Mouse (Mus musculus) myocyte (in vitro differentiated cells): Measurements from ENCODE around the gene Cck.

Experiments
- CEBPB ChIP-seq: IDR thresholded peaks from 2 replicates; pipeline ENCODE4 v1.6.1; 2011; ENCODE audit warnings: mild to moderate bottlenecking, moderate library complexity; ENCODE audit not compliant: poor library complexity, insufficient read depth, severe bottlenecking
- E2F4 ChIP-seq: IDR thresholded peaks from one replicate; pipeline ENCODE4 v1.6.1; 2011; ENCODE audit warnings: mild to moderate bottlenecking, control low read depth, moderate library complexity; ENCODE audit not compliant: insufficient read depth
- POLR2A ChIP-seq: IDR thresholded peaks from one replicate; pipeline ENCODE4 v1.6.1; 2011; ENCODE audit warnings: low read depth, mild to moderate bottlenecking, control low read depth, moderate library complexity; ENCODE audit not compliant: insufficient read length
- POLR2AphosphoS2 ChIP-seq: IDR thresholded peaks from one replicate; pipeline ENCODE4 v1.6.1; 2011; ENCODE audit warnings: low read depth, control low read depth; ENCODE audit not compliant: insufficient read length
- USF1 ChIP-seq: IDR thresholded peaks from one replicate; pipeline ENCODE4 v1.6.1; 2011; ENCODE audit warnings: low read depth, mild to moderate bottlenecking, control low read depth, moderate library complexity

- TF ChIP-seq POLR2A: no peak
- no peak for TF ChIP-seq E2F4
- no peak for TF ChIP-seq POLR2AphosphoS2
- no peak for TF ChIP-seq USF1
- no peak for TF ChIP-seq CEBPB
Measured at GRCm38 (mm10) chr9:121514462-121514861, 19.0 kb upstream of the Cck start.
